Mouse (Mus musculus) midbrain, embryonic 13.5 days (tissue): ENCODE measurements around the gene Kcnt1. TPM values are rescaled to one million over a fixed set of nuclear protein-coding genes. Genes with fewer than 3 reads are reported as not detected.
A peak's percentile ranks its signal among the peaks of the same experiment; 100 is the strongest.

Source experiments
- ATAC-seq: fragments of 200-750 bp; cut with Nextera tagmentation; 2 replicates; pipeline ENCODE4 v1.8.0; 2017; ENCODE audit warnings: mild to moderate bottlenecking, moderate TSS enrichment, moderate library complexity
- H3K27ac ChIP-seq: fragments of 300-500 bp; sonication (generic); 2 replicates; pipeline ENCODE4 v1.5.1; 2015; ENCODE audit warnings: inconsistent platforms, mild to moderate bottlenecking, moderate library complexity
- H3K27me3 ChIP-seq: fragments of 300-500 bp; sonication (generic); 2 replicates; pipeline ENCODE4 v1.6.1; 2015; ENCODE audit warnings: mild to moderate bottlenecking, inconsistent platforms
- H3K36me3 ChIP-seq: fragments of 300-500 bp; sonication (generic); 2 replicates; pipeline ENCODE4 v1.6.1; 2015; ENCODE audit warnings: mild to moderate bottlenecking, inconsistent platforms
- H3K4me1 ChIP-seq: fragments of 300-500 bp; sonication (generic); replicated peaks from 2 replicates; pipeline ENCODE4 v1.6.1; 2015; ENCODE audit warnings: inconsistent platforms
- H3K4me2 ChIP-seq: fragments of 300-500 bp; sonication (generic); replicated peaks from 2 replicates; pipeline ENCODE4 v1.6.1; 2015; ENCODE audit warnings: moderate library complexity, mild to moderate bottlenecking, inconsistent platforms
- H3K4me3 ChIP-seq: fragments of 300-500 bp; sonication (generic); replicated peaks from 2 replicates; pipeline ENCODE4 v1.5.1; 2015; ENCODE audit warnings: mild to moderate bottlenecking, inconsistent platforms
- H3K9ac ChIP-seq: fragments of 300-500 bp; sonication (generic); replicated peaks from 2 replicates; pipeline ENCODE4 v1.6.1; 2015; ENCODE audit warnings: mild to moderate bottlenecking, inconsistent platforms
- H3K9me3 ChIP-seq: fragments of 300-500 bp; sonication (generic); 2 replicates; pipeline ENCODE4 v1.6.1; 2016; ENCODE audit warnings: mild to moderate bottlenecking, inconsistent platforms
- WGBS: fragments of 180-500 bp; shearing (Covaris S2); methylation state at CpG from one replicate; pipeline ENCODE4 v1.1.7; 2015; 5-methylcytosine and 5-hydroxymethylcytosine counted together
- polyA plus RNA-seq: library from polyadenylated mRNA; unstranded; fragments of >200 nt; fragmentation: Nextera tagmentation; extraction: Ambion mirVana; gene quantifications from 2 replicates; pipeline ENCODE4 v1.2.1, GENCODE M21; 2015

Gene Kcnt1
- polyA plus RNA-seq, 1 experiment from 2014 or later = 4.4 TPM

- H3K27me3 ChIP-seq = no peaks in the 10 kb centered on the region
- ATAC-seq = no peak
- H3K36me3 ChIP-seq = no peaks in the 10 kb centered on the region
- no peaks in the 10 kb centered on the region for H3K4me1 ChIP-seq
- no peaks in the 10 kb centered on the region for H3K9me3 ChIP-seq
- no peak overlapping the region for H3K4me2 ChIP-seq
- WGBS = 14% methylated on average over 4 of the region's 4 CpGs
- no peak overlapping the region for H3K4me3 ChIP-seq
- no peak overlapping the region for H3K9ac ChIP-seq
- no peak overlapping the region for H3K27ac ChIP-seq
Observed at GRCm38 (mm10) chr2:25850330-25850729, 13.2 kb upstream of the Kcnt1 start.

GRCm38 (mm10) chr2:25852626-25853025 lies 10.9 kb upstream of the Kcnt1 start:
- ATAC-seq = no peak

GRCm38 (mm10) chr2:25853998-25854397 lies 9.5 kb upstream of the Kcnt1 start:
- Histone ChIP-seq H3K4me3 (no peak overlapping the region), H3K27me3 (no peaks in the 10 kb centered on the region), H3K9me3 (no peaks in the 10 kb centered on the region), H3K9ac (no peak overlapping the region), H3K4me1 (no peaks in the 10 kb centered on the region), H3K36me3 (no peaks in the 10 kb centered on the region), H3K4me2 (no peak overlapping the region), H3K27ac (no peak overlapping the region)
- no peak for ATAC-seq
- WGBS = 85% methylated on average over 5 of the region's 5 CpGs

More at GRCm38 (mm10) chr2:25852626-25853025, 10.9 kb upstream of the Kcnt1 start:
- Histone ChIP-seq H3K4me3 (no peak overlapping the region), H3K4me1 (no peaks in the 10 kb centered on the region), H3K9me3 (no peaks in the 10 kb centered on the region), H3K27me3 (no peaks in the 10 kb centered on the region), H3K4me2 (no peak overlapping the region), H3K9ac (no peak overlapping the region), H3K36me3 (no peaks in the 10 kb centered on the region), H3K27ac (no peak overlapping the region)
- WGBS = 57% methylated on average over 3 of the region's 3 CpGs

- Histone ChIP-seq H3K27ac (no peak overlapping the region), H3K9ac (no peak overlapping the region), H3K27me3 (peaks cover 23% of the 10 kb centered on the region), H3K4me3 (no peak overlapping the region), H3K36me3 (no peaks in the 10 kb centered on the region), H3K4me2 (no peak overlapping the region), H3K9me3 (no peaks in the 10 kb centered on the region), H3K4me1 (peaks cover 18% of the 10 kb centered on the region)
- WGBS = 93% methylated on average over 3 of the region's 3 CpGs
- ATAC-seq = no peak
Observed at GRCm38 (mm10) chr2:25859891-25860290, 3.6 kb upstream of the Kcnt1 start.

- Histone ChIP-seq H3K9ac (no peak overlapping the region), H3K36me3 (no peaks in the 10 kb centered on the region), H3K4me2 (no peak overlapping the region), H3K9me3 (no peaks in the 10 kb centered on the region), H3K4me1 (peaks cover 18% of the 10 kb centered on the region), H3K27me3 (peaks cover 33% of the 10 kb centered on the region), H3K27ac (no peak overlapping the region), H3K4me3 (no peak overlapping the region)
- ATAC-seq = no peak
- 88% methylated on average over 2 of the region's 2 CpGs for WGBS
Observed at GRCm38 (mm10) chr2:25862038-25862437, 1.5 kb upstream of the Kcnt1 start.

GRCm38 (mm10) chr2:25862696-25863270 lies 751 bp upstream of the Kcnt1 start:
- no peak overlapping the region for H3K9ac ChIP-seq
- H3K4me1 ChIP-seq = peaks cover 18% of the 10 kb centered on the region
- peaks cover 33% of the 10 kb centered on the region for H3K27me3 ChIP-seq
- H3K27ac ChIP-seq = no peak overlapping the region
- no peaks in the 10 kb centered on the region for H3K36me3 ChIP-seq
- peak overlapping the region; percentile 99 for H3K4me2 ChIP-seq
- no peaks in the 10 kb centered on the region for H3K9me3 ChIP-seq
- 69% methylated on average over 5 of the region's 5 CpGs for WGBS
- peak overlapping the region; percentile 61 for H3K4me3 ChIP-seq
- ATAC-seq = 0 out of 2 replicates have a peak, but pooled peaks have one; percentile 12

- ATAC-seq = peak; percentile 29; the same call in 1 of the 2 replicates
- Histone ChIP-seq H3K9me3 (no peaks in the 10 kb centered on the region), H3K4me2 (peak overlapping the region; percentile 99), H3K4me1 (peaks cover 18% of the 10 kb centered on the region), H3K36me3 (no peaks in the 10 kb centered on the region), H3K27ac (no peak overlapping the region), H3K4me3 (peak overlapping the region; percentile 61), H3K27me3 (peaks cover 33% of the 10 kb centered on the region), H3K9ac (peak overlapping the region; percentile 71; the same call in 1 of the 2 replicates)
- WGBS = 5% methylated on average over 18 of the region's 18 CpGs
Observed at GRCm38 (mm10) chr2:25864230-25864629, 696 bp downstream of the Kcnt1 start.

- no peak overlapping the region for H3K4me3 ChIP-seq
- no peak overlapping the region for H3K27ac ChIP-seq
- H3K9me3 ChIP-seq = no peaks in the 10 kb centered on the region
- ATAC-seq = no peak
- H3K9ac ChIP-seq = no peak overlapping the region; the same call in 1 of the 2 replicates
- no peaks in the 10 kb centered on the region for H3K36me3 ChIP-seq
- no peak overlapping the region for H3K4me2 ChIP-seq
- peaks cover 18% of the 10 kb centered on the region for H3K4me1 ChIP-seq
- H3K27me3 ChIP-seq = peaks cover 33% of the 10 kb centered on the region
- 18% methylated on average over 4 of the region's 4 CpGs for WGBS
Observed at GRCm38 (mm10) chr2:25865412-25865811, 1.9 kb downstream of the Kcnt1 start.

GRCm38 (mm10) chr2:25866656-25867055 lies 3.1 kb downstream of the Kcnt1 start:
- Histone ChIP-seq H3K4me3 (no peak overlapping the region), H3K36me3 (no peaks in the 10 kb centered on the region), H3K4me1 (peaks cover 18% of the 10 kb centered on the region), H3K27ac (no peak overlapping the region), H3K9me3 (no peaks in the 10 kb centered on the region), H3K4me2 (no peak overlapping the region), H3K9ac (no peak overlapping the region), H3K27me3 (peaks cover 33% of the 10 kb centered on the region)
- ATAC-seq = no peak
- 67% methylated on average over 5 of the region's 5 CpGs for WGBS

- H3K4me3 ChIP-seq = peak overlapping the region; percentile 49
- peaks cover 10% of the 10 kb centered on the region for H3K4me1 ChIP-seq
- peak overlapping the region; percentile 58 for H3K4me2 ChIP-seq
- H3K27ac ChIP-seq = no peak overlapping the region
- H3K36me3 ChIP-seq = no peaks in the 10 kb centered on the region
- peaks cover 30% of the 10 kb centered on the region for H3K27me3 ChIP-seq
- 29% methylated on average over 7 of the region's 7 CpGs for whole genome bisulfite sequencing
- peak overlapping the region; percentile 68 for H3K9ac ChIP-seq
- H3K9me3 ChIP-seq = no peaks in the 10 kb centered on the region
- ATAC-seq = peak; percentile 21; the same call in 1 of the 2 replicates
Observed at GRCm38 (mm10) chr2:25877250-25877735, 13.8 kb downstream of the Kcnt1 start.

- peaks cover 30% of the 10 kb centered on the region for H3K27me3 ChIP-seq
- WGBS = 3% methylated on average over 49 of the region's 49 CpGs
- peak overlapping the region; percentile 58 for H3K4me2 ChIP-seq
- H3K27ac ChIP-seq = no peak overlapping the region
- peaks cover 10% of the 10 kb centered on the region for H3K4me1 ChIP-seq
- peak overlapping the region; percentile 49 for H3K4me3 ChIP-seq
- peak; percentile 81 for ATAC-seq
- peak overlapping the region; percentile 68 for H3K9ac ChIP-seq
- no peaks in the 10 kb centered on the region for H3K9me3 ChIP-seq
- H3K36me3 ChIP-seq = no peaks in the 10 kb centered on the region
Observed at GRCm38 (mm10) chr2:25877736-25878268, 14.3 kb downstream of the Kcnt1 start.

GRCm38 (mm10) chr2:25878516-25878915 lies 15.0 kb downstream of the Kcnt1 start:
- WGBS = 76% methylated on average over 2 of the region's 2 CpGs
- Histone ChIP-seq H3K4me3 (peak overlapping the region; percentile 49; the same call in 1 of the 2 replicates), H3K4me1 (peaks cover 10% of the 10 kb centered on the region), H3K27ac (no peak overlapping the region), H3K27me3 (peaks cover 30% of the 10 kb centered on the region), H3K9me3 (no peaks in the 10 kb centered on the region), H3K36me3 (no peaks in the 10 kb centered on the region), H3K9ac (peak overlapping the region; percentile 68; the same call in 1 of the 2 replicates), H3K4me2 (peak overlapping the region; percentile 58)
- ATAC-seq = no peak
